Mouse (Mus musculus): ENCODE results near the gene Klk1b16.
"Not testable (repeated sequence)": the region's sequence is repeated elsewhere in the genome, so short reads cannot be mapped to it uniquely, and the experiment has no call there.

The Klk1b16 gene

DNA sequence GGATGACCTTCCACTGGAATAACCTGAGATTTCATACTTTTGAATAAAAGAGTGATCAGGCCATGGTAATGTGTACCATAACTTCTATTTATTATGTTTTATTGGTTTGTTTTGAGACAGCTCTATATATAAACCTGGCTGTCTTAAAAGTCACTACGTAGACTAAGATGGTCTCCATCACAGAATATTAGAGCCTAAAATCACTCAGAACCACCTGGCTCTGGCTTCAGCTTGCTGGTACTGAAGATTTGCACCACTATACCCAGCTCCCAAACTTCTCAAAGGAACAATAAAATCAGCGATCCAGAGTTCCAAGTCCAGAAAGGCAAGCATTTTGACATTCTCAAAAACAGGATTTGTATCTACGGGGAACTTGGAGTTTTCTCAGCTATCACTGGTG is at the start of gene Klk1b16:
Klk1b16 (plus strand) TSS at position 301 of the 400 bp plus-strand sequence.
- DNase-seq, result no peak

DNA sequence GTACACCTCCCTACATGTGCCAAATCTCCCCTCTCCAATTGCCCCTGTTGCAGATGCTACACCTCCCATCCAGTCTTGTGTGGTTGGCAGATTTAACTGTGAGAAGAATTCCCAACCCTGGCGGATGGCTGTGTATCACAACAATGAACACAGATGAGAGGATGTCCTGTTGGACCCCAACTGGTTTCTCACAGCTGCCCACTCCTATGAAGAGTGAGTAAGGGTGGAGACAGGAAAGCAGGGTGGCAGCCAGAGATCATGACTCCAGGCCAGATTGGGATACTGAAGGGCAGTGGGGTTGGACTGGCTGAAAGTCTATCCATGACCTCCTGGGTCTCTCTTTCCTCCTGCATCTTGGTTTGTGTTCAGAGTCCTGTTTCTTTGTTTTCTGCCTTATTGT is 40.5 kb upstream of the Klk1b16 start:
- DNase-seq, result no peak

DNA sequence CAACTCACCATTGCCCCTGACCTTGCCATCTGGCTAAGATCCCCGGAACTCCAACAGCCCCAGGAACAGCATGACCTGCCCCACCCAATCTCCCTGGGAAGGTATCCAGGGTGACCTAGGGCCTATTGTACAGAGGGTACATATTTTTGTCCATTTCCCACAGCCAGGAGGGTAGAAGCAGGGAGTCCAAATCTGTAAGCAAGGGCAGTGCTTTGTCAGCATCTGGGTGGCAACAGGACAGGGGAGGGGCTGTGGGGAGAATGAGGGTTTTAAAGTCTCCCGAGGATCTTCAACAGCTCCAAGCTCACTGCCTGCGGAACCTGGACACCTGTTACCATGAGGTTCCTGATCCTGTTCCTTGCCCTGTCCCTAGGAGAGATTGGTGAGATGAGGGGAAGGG is 34.5 kb upstream of the Klk1b16 start, which contains the start of gene Klk1b21:
Klk1b21 (plus strand) TSS at position 301 of the 400 bp plus-strand sequence.
- DNase-seq, result not testable (repeated sequence)

DNA sequence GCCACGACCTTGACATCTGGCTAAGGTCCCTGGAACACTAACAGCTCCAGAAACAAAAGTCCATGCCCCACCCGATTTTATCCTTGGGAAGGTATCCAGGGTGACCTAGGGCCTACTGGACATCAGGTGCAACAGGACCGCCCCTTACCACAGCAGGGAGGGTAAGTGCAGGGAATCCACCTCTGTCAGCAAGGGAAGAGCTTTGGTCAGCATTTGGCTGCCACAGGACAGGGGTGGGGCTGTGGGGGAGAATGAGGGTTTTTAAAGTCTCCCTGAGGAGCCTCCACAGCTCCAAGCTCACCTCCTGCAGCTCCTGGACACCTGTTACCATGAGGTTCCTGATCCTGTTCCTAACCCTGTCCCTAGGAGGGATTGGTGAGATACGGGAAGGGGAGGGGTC is 24.2 kb upstream of the Klk1b16 start, which contains the start of gene Klk1b22:
Klk1b22 (plus strand) TSS at position 301 of the 400 bp plus-strand sequence.
- no peak for DNase-seq

DNA sequence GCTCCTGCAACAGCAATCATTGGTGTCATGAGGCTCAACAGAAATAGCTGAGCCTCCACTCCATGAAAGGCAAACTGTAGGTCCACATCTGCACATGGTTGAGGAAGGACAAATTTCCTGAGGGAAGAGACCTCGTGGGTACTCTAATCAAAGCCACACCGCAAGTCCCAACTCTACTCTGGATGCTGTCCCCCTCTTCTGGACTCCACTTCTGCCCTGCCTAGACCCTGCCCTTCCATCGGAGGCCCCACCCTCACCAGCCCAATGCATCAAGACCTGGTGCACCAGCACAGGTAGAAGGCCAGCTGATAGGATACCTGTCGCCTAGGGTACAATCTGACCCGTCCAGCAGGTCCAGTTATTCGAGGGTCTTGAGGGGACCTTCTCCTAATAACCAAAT is 13.1 kb upstream of the Klk1b16 start:
- DNase-seq, result no peak

DNA sequence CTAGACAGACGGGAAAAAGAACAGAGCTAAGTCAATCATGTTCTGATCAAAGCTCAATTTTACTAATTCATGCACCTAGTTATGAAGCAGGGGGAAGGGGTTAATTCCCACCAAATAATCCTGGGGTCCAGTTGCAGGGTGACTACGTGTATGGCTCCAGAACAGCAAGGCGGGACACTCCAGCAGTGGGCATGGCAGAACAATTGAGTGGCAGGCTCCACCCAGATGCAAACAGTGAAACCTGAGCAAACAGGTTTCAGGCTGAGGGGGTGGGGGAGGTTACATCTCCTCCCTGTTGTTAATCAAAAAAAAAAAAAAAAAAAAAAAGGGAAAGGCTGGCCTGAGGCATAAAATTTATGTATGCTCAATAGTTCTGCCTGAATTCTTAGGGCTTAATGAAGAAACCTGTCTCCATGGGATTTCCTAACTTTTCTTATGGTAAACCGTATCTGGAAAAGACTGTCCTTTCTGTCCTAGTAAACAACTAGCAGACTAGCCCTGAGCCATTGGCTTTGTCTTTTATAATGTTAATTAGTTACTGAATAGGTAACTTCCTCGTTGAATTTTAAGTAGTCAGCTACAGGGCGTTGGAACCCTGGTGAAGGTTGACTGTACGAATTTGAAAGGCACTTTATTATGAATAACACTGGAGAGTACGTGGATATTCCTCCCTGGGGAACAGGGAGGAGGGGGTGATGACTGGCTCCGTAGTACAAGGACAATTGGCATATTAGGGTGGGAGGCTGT is 42.9 kb downstream of the Klk1b16 start:
- no peak for DNase-seq

DNA sequence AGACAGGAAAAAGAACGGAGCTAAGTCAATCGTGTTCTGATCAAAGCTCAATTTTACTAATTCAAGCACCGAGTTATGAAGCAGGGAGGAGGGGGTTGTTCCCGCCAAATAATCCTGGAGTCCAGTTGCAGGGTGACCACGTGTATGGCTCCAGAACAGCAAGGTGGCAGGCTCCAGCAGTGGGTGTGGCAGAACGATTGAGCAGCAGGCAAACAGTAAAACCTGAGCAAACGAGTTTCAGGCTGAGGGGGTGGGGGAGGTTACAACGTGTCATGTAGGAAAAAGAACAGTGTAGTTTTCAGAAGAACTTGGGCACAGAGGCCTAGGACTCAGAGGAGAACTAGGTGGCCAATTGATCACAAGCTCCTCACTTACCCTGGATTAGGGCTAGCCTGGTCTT is 49.9 kb downstream of the Klk1b16 start:
- DNase-seq, result not testable (repeated sequence)

DNA sequence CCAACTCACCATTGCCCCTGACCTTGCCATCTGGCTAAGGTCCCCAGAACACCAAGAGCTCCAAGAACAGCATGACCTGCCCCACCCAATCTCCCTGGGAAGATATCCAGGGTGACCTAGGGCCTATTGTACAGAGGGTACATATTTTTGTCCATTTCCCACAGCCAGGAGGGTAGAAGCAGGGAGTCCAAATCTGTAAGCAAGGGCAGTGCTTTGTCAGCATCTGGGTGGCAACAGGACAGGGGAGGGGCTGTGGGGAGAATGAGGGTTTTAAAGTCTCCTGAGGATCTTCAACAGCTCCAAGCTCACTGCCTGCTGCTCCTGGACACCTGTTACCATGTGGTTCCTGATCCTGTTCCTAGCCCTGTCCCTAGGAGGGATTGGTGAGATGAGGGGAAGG is 51.4 kb downstream of the Klk1b16 start, which contains the start of gene Klk1b24:
Klk1b24 (plus strand) TSS at position 301 of the 400 bp plus-strand sequence.
- not testable (repeated sequence) for DNase-seq
